Mouse (Mus musculus) intestine, embryonic 14.5 days (tissue): ENCODE data around the gene E2f4. TPM values are rescaled to one million over a fixed set of nuclear protein-coding genes. Genes with fewer than 3 reads are reported as not detected.
A peak's percentile ranks its signal among the peaks of the same experiment; 100 is the strongest.

Experiments
- ATAC-seq: fragments of 200-750 bp; cut with Nextera tagmentation; replicated peaks from 2 replicates; pipeline ENCODE4 v1.8.0; 2017; ENCODE audit warnings: low read depth, moderate number of reproducible peaks, moderate TSS enrichment, moderate library complexity; ENCODE audit not compliant: low FRiP score, low TSS enrichment
- DNase-seq: peaks from one replicate; pipeline ENCODE4 v3.0.0-alpha.2; 2018; ENCODE audit warnings: low spot score
- H3K27ac ChIP-seq: fragments of 300-500 bp; sonication (generic); 2 replicates; pipeline ENCODE4 v1.5.1; 2014; ENCODE audit warnings: low read depth, mild to moderate bottlenecking, control low read depth
- H3K27me3 ChIP-seq: fragments of 300-500 bp; sonication (generic); replicated peaks from 2 replicates; pipeline ENCODE4 v1.6.1; 2014; ENCODE audit warnings: low read length, control low read depth; ENCODE audit not compliant: control insufficient read depth, insufficient read depth
- H3K36me3 ChIP-seq: fragments of 300-500 bp; sonication (generic); 2 replicates; pipeline ENCODE4 v1.6.1; 2014; ENCODE audit warnings: low read length, control low read depth; ENCODE audit not compliant: control insufficient read depth, insufficient read depth
- H3K4me1 ChIP-seq: fragments of 300-500 bp; sonication (generic); replicated peaks from 2 replicates; pipeline ENCODE4 v1.6.1; 2014; ENCODE audit warnings: low read length, control low read depth, mixed read lengths; ENCODE audit not compliant: control insufficient read depth, insufficient read depth
- H3K4me2 ChIP-seq: fragments of 300-500 bp; sonication (generic); 2 replicates; pipeline ENCODE4 v1.6.1; 2014; ENCODE audit warnings: low read length
- H3K4me3 ChIP-seq: fragments of 300-500 bp; sonication (generic); 2 replicates; pipeline ENCODE4 v1.5.1; 2014; ENCODE audit warnings: low read depth, low read length, control low read depth, mixed read lengths
- H3K9ac ChIP-seq: fragments of 300-500 bp; sonication (generic); 2 replicates; pipeline ENCODE4 v1.6.1; 2014; ENCODE audit warnings: mild to moderate bottlenecking, low read length
- H3K9me3 ChIP-seq: fragments of 300-500 bp; sonication (generic); 2 replicates; pipeline ENCODE4 v1.6.1; 2016; ENCODE audit warnings: low read length, control low read depth; ENCODE audit not compliant: control insufficient read depth
- WGBS: fragments of 180-500 bp; shearing (Covaris S2); extraction: QIAGEN DNeasy Blood & Tissue Kit; methylation state at CpG from one replicate; pipeline ENCODE4 v1.1.7; 2014; 5-methylcytosine and 5-hydroxymethylcytosine counted together
- polyA plus RNA-seq: library from polyadenylated mRNA; unstranded; fragments of >200 nt; fragmentation: Nextera tagmentation; extraction: Ambion mirVana; gene quantifications from 2 replicates; pipeline ENCODE4 v1.2.1, GENCODE M21; 2014

The E2f4 gene
- polyA plus RNA-seq, 1 experiment from 2014 or later, result 114 TPM

DNA sequence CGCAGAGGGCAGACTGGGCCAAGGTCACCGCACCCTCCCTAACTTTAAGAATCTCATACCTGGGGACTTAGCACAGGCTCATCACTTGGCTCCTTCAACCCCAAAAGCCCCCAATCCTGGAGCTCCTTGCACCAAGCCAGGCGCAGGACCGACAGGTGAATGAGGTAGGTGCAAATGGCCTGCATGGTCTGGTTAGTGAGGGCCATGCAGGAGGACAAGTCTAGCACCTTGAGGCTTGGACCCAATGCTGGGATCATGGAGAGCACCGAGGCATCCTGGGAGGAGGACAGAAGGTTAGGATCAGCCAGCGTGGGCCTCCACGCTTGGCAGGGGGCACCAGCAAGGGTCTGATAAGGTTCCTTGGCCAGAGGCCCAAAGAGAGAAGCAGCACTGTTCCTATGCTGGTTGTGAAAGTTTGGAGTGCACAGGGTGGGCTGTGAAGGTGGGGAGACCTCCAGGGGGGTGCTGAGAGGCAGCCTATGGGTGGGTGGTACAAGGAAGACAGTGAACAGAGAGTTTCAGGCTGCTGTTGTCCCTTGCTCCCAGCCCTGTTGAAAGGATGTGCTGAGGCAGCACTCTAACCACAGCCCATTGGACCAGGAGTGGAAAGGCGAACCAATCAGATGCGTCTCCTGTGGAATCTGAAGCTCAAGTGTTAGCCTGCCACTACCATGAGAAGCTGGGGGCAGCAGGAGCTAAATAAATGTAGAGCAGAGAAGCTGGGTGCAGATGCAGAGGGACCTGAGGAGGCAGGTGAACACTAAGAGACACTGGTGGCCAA lies 16.3 kb downstream of the E2f4 start:
- H3K4me2 ChIP-seq, result no peak overlapping the region
- H3K27me3 ChIP-seq, result no peaks in the 10 kb centered on the region
- ATAC-seq (no peak), DNase-seq (no peak)
- peaks cover 72% of the 10 kb centered on the region for H3K36me3 ChIP-seq
- H3K27ac ChIP-seq, result no peak overlapping the region
- H3K4me1 ChIP-seq, result no peaks in the 10 kb centered on the region
- H3K9ac ChIP-seq, result no peak overlapping the region
- no peaks in the 10 kb centered on the region for H3K9me3 ChIP-seq
- WGBS, result 81% methylated on average over 9 of the region's 9 CpGs
- H3K4me3 ChIP-seq, result no peak overlapping the region

DNA sequence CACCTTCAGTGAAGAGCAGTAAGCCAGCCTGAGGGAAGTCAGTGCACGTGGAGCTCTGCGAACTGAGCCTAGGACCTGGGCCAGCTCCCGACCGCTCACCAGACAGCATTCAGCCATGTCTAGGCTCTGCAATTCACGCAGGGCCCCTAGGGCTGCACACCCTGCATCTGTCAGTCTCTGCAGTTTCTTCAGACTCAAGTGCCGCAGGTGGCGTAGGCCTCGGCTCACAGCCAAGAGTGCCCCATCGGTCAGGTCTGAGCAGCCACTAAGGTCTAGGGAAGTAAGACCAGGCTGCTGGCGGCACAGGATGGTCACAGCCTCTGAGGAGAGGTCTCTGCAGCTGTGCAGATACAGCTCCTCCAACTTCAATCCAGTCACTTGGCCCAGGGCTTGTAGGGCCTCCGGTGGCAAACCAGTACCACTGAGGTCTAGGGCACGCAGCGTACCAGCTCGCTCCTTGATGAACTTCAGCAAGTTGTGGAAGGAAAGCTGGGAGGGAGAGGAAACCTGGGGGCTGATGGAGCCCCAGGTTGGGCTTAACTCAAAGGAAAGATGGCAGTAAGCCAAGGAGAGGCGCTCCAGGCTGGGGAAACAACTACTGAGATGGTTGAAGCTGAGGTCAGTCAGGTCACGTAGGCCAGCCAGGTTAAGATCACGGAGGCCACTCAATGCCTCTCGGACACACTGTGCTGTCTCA lies 17.8 kb downstream of the E2f4 start:
- ATAC-seq (no peak), DNase-seq (no peak)
- no peak overlapping the region for H3K27ac ChIP-seq
- H3K36me3 ChIP-seq, result peaks cover 77% of the 10 kb centered on the region
- no peak overlapping the region for H3K4me3 ChIP-seq
- no peaks in the 10 kb centered on the region for H3K4me1 ChIP-seq
- no peaks in the 10 kb centered on the region for H3K9me3 ChIP-seq
- WGBS, result 95% methylated on average over 18 of the region's 18 CpGs
- no peaks in the 10 kb centered on the region for H3K27me3 ChIP-seq
- no peak overlapping the region for H3K9ac ChIP-seq
- no peak overlapping the region for H3K4me2 ChIP-seq

DNA sequence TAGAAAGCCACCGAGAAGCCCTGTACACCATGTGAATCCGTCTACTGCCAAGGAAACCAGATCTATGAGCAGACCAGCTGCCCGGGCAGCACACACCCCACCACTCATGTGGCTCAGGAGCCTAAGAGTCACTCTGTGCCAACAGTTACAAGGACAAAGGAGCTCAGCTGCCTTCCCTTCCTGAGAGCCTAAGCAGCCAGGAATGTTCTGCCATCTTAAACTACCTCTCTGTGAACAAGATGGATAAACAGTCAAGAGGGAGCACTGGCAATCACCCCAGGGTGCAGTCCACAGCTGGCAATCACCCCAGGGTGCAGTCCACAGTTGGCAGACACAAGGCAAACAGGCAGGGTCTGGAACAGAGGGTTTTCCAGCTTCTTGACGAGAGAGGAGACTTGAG lies 20.5 kb downstream of the E2f4 start:
- no peaks in the 10 kb centered on the region for H3K4me1 ChIP-seq
- ATAC-seq (no peak), DNase-seq (no peak)
- no peak overlapping the region for H3K4me3 ChIP-seq
- WGBS, result 90% methylated on average over 4 of the region's 4 CpGs
- H3K4me2 ChIP-seq, result no peak overlapping the region
- no peak overlapping the region for H3K27ac ChIP-seq
- peaks cover 74% of the 10 kb centered on the region for H3K36me3 ChIP-seq
- H3K9ac ChIP-seq, result no peak overlapping the region
- no peaks in the 10 kb centered on the region for H3K9me3 ChIP-seq
- no peaks in the 10 kb centered on the region for H3K27me3 ChIP-seq

DNA sequence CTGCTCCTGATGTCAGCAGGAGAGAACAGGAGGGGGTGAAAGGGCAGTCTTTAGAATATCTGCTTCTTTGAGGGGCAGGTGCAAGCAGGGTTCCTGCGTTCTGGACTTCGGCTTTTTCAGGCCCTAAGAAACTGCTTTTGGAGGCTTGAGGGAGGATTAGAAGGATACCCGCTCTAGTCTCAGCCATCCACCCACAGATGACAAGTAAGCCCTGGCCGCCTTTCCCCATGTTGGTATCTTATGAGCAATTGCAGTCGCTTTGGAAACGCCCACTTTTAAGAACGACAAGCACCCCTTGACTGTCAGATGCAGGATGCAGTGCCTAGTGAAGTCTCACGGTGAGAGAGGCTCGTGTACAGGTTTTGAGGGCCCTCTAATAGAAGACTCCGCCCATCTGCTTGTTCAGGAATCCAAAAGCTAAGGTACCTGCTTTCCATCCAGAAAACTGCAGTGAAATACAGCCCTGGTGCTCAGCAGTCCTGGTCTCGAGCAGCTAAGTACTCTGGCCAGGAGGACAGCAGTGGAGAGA lies 21.3 kb downstream of the E2f4 start:
- 85% methylated on average over 11 of the region's 11 CpGs for WGBS
- DNase-seq, result no peak
- Histone ChIP-seq H3K9ac (no peak overlapping the region), H3K36me3 (peaks cover 69% of the 10 kb centered on the region), H3K27me3 (no peaks in the 10 kb centered on the region), H3K27ac (no peak overlapping the region), H3K4me3 (no peak overlapping the region), H3K4me2 (no peak overlapping the region), H3K9me3 (no peaks in the 10 kb centered on the region), H3K4me1 (no peaks in the 10 kb centered on the region)
- ATAC-seq, result no peak

DNA sequence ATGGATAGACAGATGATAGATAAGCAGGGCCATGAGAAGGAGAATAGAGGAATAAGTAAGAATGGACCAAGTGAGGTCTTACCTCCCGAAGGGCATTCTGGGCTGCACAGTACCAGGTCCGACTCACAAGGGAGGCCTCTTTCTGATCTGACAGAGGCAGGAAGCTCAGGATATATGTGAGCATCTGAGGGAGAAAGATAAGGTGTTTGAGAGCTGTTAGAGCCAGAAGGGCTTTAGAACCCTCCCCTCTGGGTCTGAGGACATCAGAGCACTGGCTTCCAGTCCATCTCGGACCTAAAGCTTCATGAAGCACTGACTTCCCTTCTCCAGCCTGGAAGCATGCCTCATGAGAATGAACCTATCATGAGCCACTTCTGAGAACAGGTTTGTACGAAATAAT lies 25.7 kb downstream of the E2f4 start:
- DNase-seq, result no peak
- no peak for ATAC-seq
- Histone ChIP-seq H3K36me3 (peaks cover 32% of the 10 kb centered on the region), H3K9me3 (no peaks in the 10 kb centered on the region), H3K27ac (no peak overlapping the region), H3K9ac (no peak overlapping the region), H3K4me3 (no peak overlapping the region), H3K4me2 (no peak overlapping the region), H3K27me3 (no peaks in the 10 kb centered on the region), H3K4me1 (peaks cover 16% of the 10 kb centered on the region)
- WGBS, result 84% methylated on average over 4 of the region's 4 CpGs

DNA sequence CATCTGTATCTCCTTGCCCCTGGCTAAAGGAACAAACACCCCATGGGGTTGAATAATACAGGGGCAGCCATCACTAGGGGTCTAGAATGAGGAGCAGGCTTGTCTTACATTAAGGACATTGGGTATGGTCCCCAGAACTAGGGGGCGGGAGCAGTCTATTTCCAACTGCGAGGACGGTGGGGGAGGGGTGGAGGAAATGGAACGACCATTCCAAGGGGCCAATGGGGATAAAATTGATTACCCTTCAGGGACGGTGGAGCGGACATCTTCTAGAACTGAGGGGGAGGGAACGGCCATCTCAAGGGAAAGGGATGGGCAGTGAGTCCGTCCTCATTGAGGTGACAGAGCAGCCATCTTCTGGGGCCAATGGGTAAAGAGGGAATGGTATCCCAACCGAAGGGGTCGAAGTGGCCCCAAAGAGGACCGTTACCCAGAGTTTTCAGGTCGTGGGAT lies 28.2 kb downstream of the E2f4 start:
- Histone ChIP-seq H3K27ac (peak overlapping the region; percentile 58), H3K9ac (peak overlapping the region; percentile 77), H3K4me2 (peak overlapping the region; percentile 96), H3K4me3 (peak overlapping the region; percentile 89), H3K27me3 (no peaks in the 10 kb centered on the region), H3K9me3 (no peaks in the 10 kb centered on the region), H3K4me1 (peaks cover 16% of the 10 kb centered on the region), H3K36me3 (peaks cover 41% of the 10 kb centered on the region)
- ATAC-seq (no peak; the same call in none of the 2 replicates), DNase-seq (no peak)
- under 1% methylated on average over 12 of the region's 12 CpGs for WGBS

DNA sequence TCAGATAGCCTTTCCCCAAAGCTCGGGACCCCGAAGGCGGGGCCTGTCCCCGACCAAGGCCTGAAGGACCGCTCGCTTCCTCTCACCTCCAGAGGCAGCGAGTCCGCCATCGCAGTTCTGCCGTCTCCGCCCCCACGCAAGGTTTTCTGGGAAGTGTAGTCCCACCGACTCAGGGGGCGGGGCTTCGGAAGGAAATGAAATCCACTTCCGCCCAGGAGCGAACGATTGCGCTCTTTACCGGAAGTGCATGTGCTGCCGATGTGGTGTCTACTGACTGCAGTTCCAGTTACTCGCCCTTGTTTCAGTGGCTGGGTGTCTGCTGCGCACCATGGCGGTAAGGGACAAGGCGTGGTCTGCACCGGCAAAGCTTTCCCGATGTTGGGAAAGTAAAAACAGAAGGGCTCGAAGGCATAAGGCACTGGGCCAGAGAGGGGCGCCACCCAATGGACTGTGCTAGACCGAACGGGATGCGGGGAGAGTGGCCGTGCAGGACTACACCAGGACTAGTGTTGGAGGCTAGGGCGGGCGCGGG lies 28.7 kb downstream of the E2f4 start, which contains the start of the genes Lrrc29 and Tmem208:
Gene Lrrc29, minus strand, starts transcription at position 138 of the 532 bp plus-strand sequence.
Gene Tmem208, plus strand, starts transcription at position 214 of the 532 bp plus-strand sequence.
- Histone ChIP-seq H3K9ac (peak within 1 kb of the TSS; percentile 77), H3K36me3 (peaks cover 47% of the 10 kb centered on the region), H3K27me3 (no peaks in the 10 kb centered on the region), H3K4me1 (peaks cover 16% of the 10 kb centered on the region), H3K4me2 (peak within 1 kb of the TSS; percentile 96), H3K27ac (peak within 1 kb of the TSS; percentile 58), H3K9me3 (no peaks in the 10 kb centered on the region), H3K4me3 (peak within 1 kb of the TSS; percentile 89)
- ATAC-seq (peak; percentile 90), DNase-seq (peak; percentile 98)
- under 1% methylated on average over 36 of the region's 36 CpGs for WGBS

DNA sequence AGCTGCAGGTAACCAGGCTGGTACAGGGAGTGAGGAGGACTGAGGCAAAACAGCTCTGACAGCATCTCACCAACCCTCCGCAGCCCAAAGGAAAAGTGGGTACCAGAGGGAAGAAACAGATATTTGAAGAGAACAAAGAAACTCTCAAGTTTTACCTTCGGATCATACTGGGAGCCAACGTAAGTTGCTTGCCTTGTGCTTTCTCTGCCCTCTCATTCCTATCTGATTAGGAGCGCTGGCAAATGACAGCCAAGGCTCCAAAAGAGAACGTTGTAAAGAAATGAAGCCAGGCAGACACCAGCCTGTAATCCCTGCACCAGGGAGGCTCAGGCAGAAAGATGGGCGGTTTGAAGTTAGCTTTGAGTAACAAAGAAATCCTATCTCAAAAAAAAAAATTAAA lies 29.5 kb downstream of the E2f4 start:
- Histone ChIP-seq H3K4me3 (peak overlapping the region; percentile 89), H3K36me3 (peaks cover 52% of the 10 kb centered on the region), H3K9me3 (no peaks in the 10 kb centered on the region), H3K4me1 (peaks cover 16% of the 10 kb centered on the region), H3K4me2 (peak overlapping the region; percentile 96), H3K27me3 (no peaks in the 10 kb centered on the region), H3K9ac (peak overlapping the region; percentile 77), H3K27ac (peak overlapping the region; percentile 58; the same call in 1 of the 2 replicates)
- 36% methylated on average over 6 of the region's 6 CpGs for WGBS
- DNase-seq (no peak), ATAC-seq (no peak)
